Mouse (Mus musculus): ENCODE measurements around the gene Rora. TPM values are rescaled to one million over a fixed set of nuclear protein-coding genes. Genes with fewer than 3 reads are reported as not detected.

The Rora gene
- polyA plus RNA-seq, 1 experiment from 2014 or later = 12.6 TPM

- H3K4me1 ChIP-seq = no peaks in the 10 kb centered on the region
- no peaks in the 10 kb centered on the region for H3K36me3 ChIP-seq (ENCODE audit: poor library complexity, severe bottlenecking)
- H3K9ac ChIP-seq = no peak overlapping the region
- H3K9me3 ChIP-seq (replicated peaks) = no peaks in the 10 kb centered on the region
- ATAC-seq = no peak
- H3K27ac ChIP-seq = no peak overlapping the region
- H3K4me3 ChIP-seq = no peak overlapping the region
- H3K4me2 ChIP-seq = no peak overlapping the region
- no peaks in the 10 kb centered on the region for H3K27me3 ChIP-seq
These were observed 527.8 kb downstream of the Rora start for GRCm38 (mm10) chr9:69181411-69181810.

GRCm38 (mm10) chr9:69183888-69184287, 530.3 kb downstream of the Rora start:
- 75% methylated on average over 4 of the region's 4 CpGs for WGBS
- Histone ChIP-seq H3K27ac (no peak overlapping the region), H3K27me3 (no peaks in the 10 kb centered on the region), H3K4me2 (no peak overlapping the region), H3K36me3 (ENCODE audit: poor library complexity, severe bottlenecking) (no peaks in the 10 kb centered on the region), H3K9me3 (replicated peaks) (no peaks in the 10 kb centered on the region), H3K4me1 (no peaks in the 10 kb centered on the region), H3K4me3 (no peak overlapping the region), H3K9ac (no peak overlapping the region)
- no peak for ATAC-seq

GRCm38 (mm10) chr9:69190726-69191125, 537.1 kb downstream of the Rora start:
- Histone ChIP-seq H3K4me1 (no peaks in the 10 kb centered on the region), H3K36me3 (ENCODE audit: poor library complexity, severe bottlenecking) (no peaks in the 10 kb centered on the region), H3K9ac (no peak overlapping the region), H3K9me3 (replicated peaks) (no peaks in the 10 kb centered on the region), H3K4me2 (no peak overlapping the region), H3K4me3 (no peak overlapping the region), H3K27ac (no peak overlapping the region), H3K27me3 (no peaks in the 10 kb centered on the region)
- WGBS = 0% methylated on average over 1 of the region's 1 CpGs
- ATAC-seq = no peak

GRCm38 (mm10) chr9:69192446-69192845, 538.9 kb downstream of the Rora start:
- Histone ChIP-seq H3K27me3 (no peaks in the 10 kb centered on the region), H3K27ac (no peak overlapping the region), H3K4me3 (no peak overlapping the region), H3K9me3 (replicated peaks) (no peaks in the 10 kb centered on the region), H3K36me3 (ENCODE audit: poor library complexity, severe bottlenecking) (no peaks in the 10 kb centered on the region), H3K4me1 (no peaks in the 10 kb centered on the region), H3K9ac (no peak overlapping the region), H3K4me2 (no peak overlapping the region)
- WGBS = 93% methylated on average over 8 of the region's 8 CpGs
- ATAC-seq = no peak

- Histone ChIP-seq H3K9me3 (replicated peaks) (no peaks in the 10 kb centered on the region), H3K36me3 (ENCODE audit: poor library complexity, severe bottlenecking) (no peaks in the 10 kb centered on the region), H3K4me1 (no peaks in the 10 kb centered on the region), H3K27me3 (no peaks in the 10 kb centered on the region), H3K27ac (no peak overlapping the region), H3K4me2 (no peak overlapping the region), H3K9ac (no peak overlapping the region), H3K4me3 (no peak overlapping the region)
- WGBS = 91% methylated on average over 13 of the region's 13 CpGs
- no peak for ATAC-seq
These were observed 541.3 kb downstream of the Rora start for GRCm38 (mm10) chr9:69194638-69195605.

- no peak overlapping the region for H3K4me3 ChIP-seq
- H3K36me3 ChIP-seq (ENCODE audit: poor library complexity, severe bottlenecking) = no peaks in the 10 kb centered on the region
- H3K4me1 ChIP-seq = peaks cover 23% of the 10 kb centered on the region
- no peaks in the 10 kb centered on the region for H3K27me3 ChIP-seq
- ATAC-seq = no peak
- H3K9ac ChIP-seq = no peak overlapping the region
- no peak overlapping the region for H3K27ac ChIP-seq
- H3K9me3 ChIP-seq (replicated peaks) = no peaks in the 10 kb centered on the region
- WGBS = 53% methylated on average over 5 of the region's 5 CpGs
- no peak overlapping the region for H3K4me2 ChIP-seq
These were observed 560.2 kb downstream of the Rora start for GRCm38 (mm10) chr9:69213796-69214195.

- Histone ChIP-seq H3K9me3 (replicated peaks) (no peaks in the 10 kb centered on the region), H3K27ac (no peak overlapping the region), H3K4me1 (0 out of 2 replicates have a peak, but pooled peaks cover 4% of the 10 kb centered on the region), H3K9ac (no peak overlapping the region), H3K4me3 (no peak overlapping the region), H3K27me3 (no peaks in the 10 kb centered on the region), H3K4me2 (no peak overlapping the region), H3K36me3 (ENCODE audit: poor library complexity, severe bottlenecking) (no peaks in the 10 kb centered on the region)
- 70% methylated on average over 3 of the region's 3 CpGs for WGBS
- no peak for ATAC-seq
These were observed 571.3 kb downstream of the Rora start for GRCm38 (mm10) chr9:69224841-69225240.

GRCm38 (mm10) chr9:69226424-69226823, 572.8 kb downstream of the Rora start:
- no peak overlapping the region for H3K4me2 ChIP-seq
- 41% methylated on average over 3 of the region's 3 CpGs for WGBS
- no peak for ATAC-seq
- no peaks in the 10 kb centered on the region for H3K27me3 ChIP-seq
- H3K27ac ChIP-seq = no peak overlapping the region
- H3K36me3 ChIP-seq (ENCODE audit: poor library complexity, severe bottlenecking) = no peaks in the 10 kb centered on the region
- 0 out of 2 replicates have a peak, but pooled peaks cover 4% of the 10 kb centered on the region for H3K4me1 ChIP-seq
- H3K4me3 ChIP-seq = no peak overlapping the region
- H3K9me3 ChIP-seq (replicated peaks) = no peaks in the 10 kb centered on the region
- no peak overlapping the region for H3K9ac ChIP-seq

GRCm38 (mm10) chr9:69227806-69228205, 574.2 kb downstream of the Rora start:
- no peak overlapping the region for H3K4me3 ChIP-seq
- H3K27ac ChIP-seq = no peak overlapping the region
- no peak overlapping the region for H3K9ac ChIP-seq
- no peaks in the 10 kb centered on the region for H3K36me3 ChIP-seq (ENCODE audit: poor library complexity, severe bottlenecking)
- ATAC-seq = no peak
- no peaks in the 10 kb centered on the region for H3K27me3 ChIP-seq
- no peaks in the 10 kb centered on the region for H3K9me3 ChIP-seq (replicated peaks)
- H3K4me2 ChIP-seq = no peak overlapping the region
- WGBS = 89% methylated on average over 6 of the region's 6 CpGs
- H3K4me1 ChIP-seq = 0 out of 2 replicates have a peak, but pooled peaks cover 4% of the 10 kb centered on the region

- H3K4me2 ChIP-seq = no peak overlapping the region
- no peaks in the 10 kb centered on the region for H3K9me3 ChIP-seq (replicated peaks)
- no peak overlapping the region for H3K9ac ChIP-seq
- WGBS = 86% methylated on average over 7 of the region's 7 CpGs
- peaks cover 16% of the 10 kb centered on the region for H3K4me1 ChIP-seq
- no peak overlapping the region for H3K27ac ChIP-seq
- no peaks in the 10 kb centered on the region for H3K36me3 ChIP-seq (ENCODE audit: poor library complexity, severe bottlenecking)
- no peaks in the 10 kb centered on the region for H3K27me3 ChIP-seq
- no peak for ATAC-seq
- no peak overlapping the region for H3K4me3 ChIP-seq
These were observed 576.3 kb downstream of the Rora start for GRCm38 (mm10) chr9:69229935-69230334.

- Histone ChIP-seq H3K4me2 (no peak overlapping the region), H3K9ac (no peak overlapping the region), H3K9me3 (replicated peaks) (no peaks in the 10 kb centered on the region), H3K27me3 (no peaks in the 10 kb centered on the region), H3K4me1 (peaks cover 15% of the 10 kb centered on the region), H3K27ac (no peak overlapping the region), H3K36me3 (ENCODE audit: poor library complexity, severe bottlenecking) (no peaks in the 10 kb centered on the region), H3K4me3 (no peak overlapping the region)
- WGBS = 5% methylated on average over 7 of the region's 7 CpGs
- 0 out of 2 replicates have a peak, but pooled peaks have one; percentile 8 for ATAC-seq
These were observed 580.9 kb downstream of the Rora start for GRCm38 (mm10) chr9:69234526-69234925.

GRCm38 (mm10) chr9:69237316-69237715, 583.7 kb downstream of the Rora start:
- no peak overlapping the region for H3K27ac ChIP-seq
- H3K4me1 ChIP-seq = peaks cover 15% of the 10 kb centered on the region
- ATAC-seq = no peak
- H3K9ac ChIP-seq = no peak overlapping the region
- no peaks in the 10 kb centered on the region for H3K36me3 ChIP-seq (ENCODE audit: poor library complexity, severe bottlenecking)
- H3K27me3 ChIP-seq = no peaks in the 10 kb centered on the region
- no peaks in the 10 kb centered on the region for H3K9me3 ChIP-seq (replicated peaks)
- 92% methylated on average over 10 of the region's 10 CpGs for WGBS
- H3K4me2 ChIP-seq = no peak overlapping the region
- no peak overlapping the region for H3K4me3 ChIP-seq
